In genomic region chr9:75515464-75516113, GRCm38 (mm10) we compare ENCODE assay signal across 9 mouse cellular contexts. TPM values are rescaled to one million over a fixed set of nuclear protein-coding genes. Genes with fewer than 3 reads are reported as not detected.
DNase-seq lines count a peak whose midpoint lies in the region; ATAC-seq lines count a peak whose summit lies in the region.
"Had no signal": no experiment of that assay in that cellular context is flagged by ENCODE, and none has a peak within 500 bp of the region (broad histone marks: within the 10 kb centered on the region; RNA-seq: fewer than 3 reads in every experiment).

No protein-coding gene starts in this region.

- H3K4me2 ChIP-seq in hindbrain, embryonic 12.5 days (replicated peaks), result no peak overlapping the region
- H3K4me2 ChIP-seq in forebrain, embryonic 11.5 days (ENCODE audit: low read depth, low read length, severe bottlenecking), result no peak overlapping the region
- H3K4me2 ChIP-seq in intestine, embryonic 14.5 days (ENCODE audit: low read length), result no peak overlapping the region
- H3K4me2 ChIP-seq in midbrain, embryonic 14.5 days (ENCODE audit: low read length), result no peak overlapping the region

- H3K9ac ChIP-seq in hindbrain, embryonic 12.5 days, result no peak overlapping the region
- H3K9ac ChIP-seq in forebrain, embryonic 11.5 days (ENCODE audit: low read length), result no peak overlapping the region
- H3K9ac ChIP-seq in intestine, embryonic 14.5 days (ENCODE audit: low read length), result no peak overlapping the region
- H3K9ac ChIP-seq in midbrain, embryonic 14.5 days (replicated peaks; ENCODE audit: low read length), result no peak overlapping the region

- H3K36me3 ChIP-seq in hindbrain, embryonic 10.5 days, result peaks cover 45% of the 10 kb centered on the region
- H3K36me3 ChIP-seq in hindbrain, embryonic 12.5 days, result peaks cover 12% of the 10 kb centered on the region
- no peaks in the 10 kb centered on the region; the same call in 1 of the 2 replicates for H3K36me3 ChIP-seq in forebrain, embryonic 11.5 days (ENCODE audit: control insufficient read depth, insufficient read depth, low read length)
- H3K36me3 ChIP-seq in intestine, embryonic 14.5 days (ENCODE audit: control insufficient read depth, insufficient read depth, low read length), result peaks cover 42% of the 10 kb centered on the region
- peaks cover 17% of the 10 kb centered on the region for H3K36me3 ChIP-seq in midbrain, embryonic 14.5 days (ENCODE audit: control insufficient read depth, insufficient read depth, low read length)

- intact Hi-C loops in left cerebral cortex, postnatal 25 days (cut with DNase I), result loop anchor here (5.0 kb wide), 2 partner anchors 153 to 233 kb away; no protein-coding TSS in a partner anchor

- H3K27ac ChIP-seq in hindbrain, embryonic 10.5 days, result no peak overlapping the region
- H3K27ac ChIP-seq in hindbrain, embryonic 12.5 days, result no peak overlapping the region
- H3K27ac ChIP-seq in forebrain, embryonic 11.5 days (ENCODE audit: low read depth, low read length), result no peak overlapping the region
- no peak overlapping the region for H3K27ac ChIP-seq in intestine, embryonic 14.5 days (ENCODE audit: low read depth)
- H3K27ac ChIP-seq in midbrain, embryonic 14.5 days (replicated peaks; ENCODE audit: low read depth, low read length), result no peak overlapping the region
- H3K27ac ChIP-seq: macrophage had no signal

- no peak overlapping the region for H3K4me3 ChIP-seq in hindbrain, embryonic 10.5 days
- no peak overlapping the region for H3K4me3 ChIP-seq in hindbrain, embryonic 12.5 days
- H3K4me3 ChIP-seq in forebrain, embryonic 11.5 days (ENCODE audit: low read depth, low read length), result no peak overlapping the region
- H3K4me3 ChIP-seq in intestine, embryonic 14.5 days (ENCODE audit: low read depth, low read length), result no peak overlapping the region
- no peak overlapping the region for H3K4me3 ChIP-seq in midbrain, embryonic 14.5 days (replicated peaks; ENCODE audit: low read depth, low read length)

- no peaks in the 10 kb centered on the region for H3K9me3 ChIP-seq in hindbrain, embryonic 10.5 days
- no peaks in the 10 kb centered on the region for H3K9me3 ChIP-seq in hindbrain, embryonic 12.5 days (replicated peaks)
- no peaks in the 10 kb centered on the region for H3K9me3 ChIP-seq in forebrain, embryonic 11.5 days (ENCODE audit: control insufficient read depth, low read length)
- no peaks in the 10 kb centered on the region for H3K9me3 ChIP-seq in intestine, embryonic 14.5 days (ENCODE audit: control insufficient read depth, low read length)
- no peaks in the 10 kb centered on the region for H3K9me3 ChIP-seq in midbrain, embryonic 14.5 days (ENCODE audit: control insufficient read depth, low read length)

- no peaks in the 10 kb centered on the region for H3K27me3 ChIP-seq in hindbrain, embryonic 10.5 days (ENCODE audit: insufficient read depth, poor library complexity, severe bottlenecking)
- no peaks in the 10 kb centered on the region for H3K27me3 ChIP-seq in hindbrain, embryonic 12.5 days
- no peaks in the 10 kb centered on the region for H3K27me3 ChIP-seq in forebrain, embryonic 11.5 days (ENCODE audit: control insufficient read depth, insufficient read depth, low read length)
- no peaks in the 10 kb centered on the region for H3K27me3 ChIP-seq in intestine, embryonic 14.5 days (replicated peaks; ENCODE audit: control insufficient read depth, insufficient read depth, low read length)
- H3K27me3 ChIP-seq in midbrain, embryonic 14.5 days (ENCODE audit: control insufficient read depth, insufficient read depth, low read length), result no peaks in the 10 kb centered on the region

- peaks cover 9% of the 10 kb centered on the region; the same call in 1 of the 2 replicates for H3K4me1 ChIP-seq in hindbrain, embryonic 10.5 days (replicated peaks)
- H3K4me1 ChIP-seq in hindbrain, embryonic 12.5 days, result 0 out of 2 replicates have a peak, but pooled peaks cover 2% of the 10 kb centered on the region
- no peaks in the 10 kb centered on the region for H3K4me1 ChIP-seq in forebrain, embryonic 11.5 days (replicated peaks; ENCODE audit: control insufficient read depth, insufficient read depth, low read length)
- no peaks in the 10 kb centered on the region for H3K4me1 ChIP-seq in intestine, embryonic 14.5 days (replicated peaks; ENCODE audit: control insufficient read depth, insufficient read depth, low read length)
- H3K4me1 ChIP-seq in midbrain, embryonic 14.5 days (ENCODE audit: control insufficient read depth, insufficient read depth, low read length), result no peaks in the 10 kb centered on the region

- 64% methylated on average over 12 of the region's 12 CpGs for WGBS in hindbrain, embryonic 10.5 days
- 63% methylated on average over 12 of the region's 12 CpGs for WGBS in hindbrain, embryonic 12.5 days
- WGBS in forebrain, embryonic 11.5 days, result 69% methylated on average over 12 of the region's 12 CpGs
- WGBS in intestine, embryonic 14.5 days, result 61% methylated on average over 12 of the region's 12 CpGs
- 66% methylated on average over 12 of the region's 12 CpGs for WGBS in midbrain, embryonic 14.5 days

- peak; percentile 39 for DNase-seq in hindbrain, embryonic 10.5 days (ENCODE audit: low spot score)
- peak; percentile 40 for DNase-seq in c-Kit-positive CD71-positive TER-119-positive erythroid progenitor cells, embryonic 14.5 days (ENCODE audit: low spot score)
- no peak for DNase-seq in forebrain, embryonic 11.5 days (ENCODE audit: low spot score)
- peak; percentile 61 for DNase-seq in intestine, embryonic 14.5 days (ENCODE audit: low spot score)
- peak; percentile 61 to 85 for DNase-seq in left cerebral cortex, postnatal 25 days (ENCODE audit: low spot score in 2 of 2)
- DNase-seq in midbrain, embryonic 14.5 days, result peak; percentile 86
- peak; percentile 55 for DNase-seq in telencephalon, adult 2 months (ENCODE audit: low read depth, low spot score)

- no peak; the same call in 1 of the 2 replicates for ATAC-seq in hindbrain, embryonic 12.5 days (ENCODE audit: low FRiP score)
- ATAC-seq in forebrain, embryonic 11.5 days (replicated peaks; ENCODE audit: low FRiP score), result peak; percentile 71; the same call in 1 of the 2 replicates
- peak; percentile 72; the same call in 1 of the 2 replicates for ATAC-seq in intestine, embryonic 14.5 days (replicated peaks; ENCODE audit: low FRiP score, low TSS enrichment, low read depth)
- peak; percentile 58; the same call in 1 of the 2 replicates for ATAC-seq in midbrain, embryonic 14.5 days (ENCODE audit: low FRiP score, low TSS enrichment)

RNA-seq across cellular contexts. Expression of gene Tmod3, which starts 43.9 kb away (rescaled TPM):
- 83.8 and 101 TPM in 2 replicates for polyA plus RNA-seq in hindbrain, embryonic 10.5 days (2016; fragmentation: Nextera tagmentation; extraction: Ambion mirVana)
- 96.5 and 98.4 TPM in 2 replicates for polyA plus RNA-seq in hindbrain, embryonic 12.5 days (2016; fragmentation: Nextera tagmentation; extraction: Ambion mirVana)
- 101 and 104 TPM in 2 replicates for polyA plus RNA-seq in forebrain, embryonic 11.5 days (2014; fragmentation: Nextera tagmentation; extraction: Ambion mirVana)
- 89.2 and 92.5 TPM in 2 replicates for polyA plus RNA-seq in intestine, embryonic 14.5 days (2014; fragmentation: Nextera tagmentation; extraction: Ambion mirVana)
- total RNA-seq in left cerebral cortex, postnatal 25 days (2021), result 10 to 100 TPM; 47.2 to 53.0 TPM
- polyA plus RNA-seq in midbrain, embryonic 14.5 days (2014; fragmentation: Nextera tagmentation; extraction: Ambion mirVana), result 61.8 and 73.0 TPM in 2 replicates
